In genomic region chr11:6120596-6120995, GRCm38 (mm10) we compare ENCODE assay signal across 13 mouse cellular contexts. TPM values are rescaled to one million over a fixed set of nuclear protein-coding genes. Genes with fewer than 3 reads are reported as not detected.
A peak's percentile ranks its signal among the peaks of the same experiment; 100 is the strongest.
DNase-seq lines count a peak whose midpoint lies in the region; ATAC-seq and TF ChIP-seq lines count a peak whose summit lies in the region.
"Had no signal": no experiment of that assay in that cellular context is flagged by ENCODE, and none has a peak within 500 bp of the region (broad histone marks: within the 10 kb centered on the region; RNA-seq: fewer than 3 reads in every experiment).

No protein-coding gene starts in this region.

- H3K27me3 ChIP-seq in kidney, postnatal 0 days (ENCODE audit: insufficient read depth, low read length) = no peaks in the 10 kb centered on the region
- no peaks in the 10 kb centered on the region for H3K27me3 ChIP-seq in stomach, postnatal 0 days (ENCODE audit: control insufficient read depth, insufficient read depth, low read length)
- H3K27me3 ChIP-seq: liver, embryonic 12.5 days; midbrain, embryonic 12.5 days had no signal

- TF ChIP-seq EP300 in stomach, postnatal 0 days (optimal IDR thresholded peaks at IDR 0.05) = no peak

- no peaks in the 10 kb centered on the region for H3K4me1 ChIP-seq in kidney, postnatal 0 days (replicated peaks; ENCODE audit: insufficient read depth, low read length)
- H3K4me1 ChIP-seq in stomach, postnatal 0 days (replicated peaks; ENCODE audit: control insufficient read depth, insufficient read depth) = no peaks in the 10 kb centered on the region
- H3K4me1 ChIP-seq: embryonic facial prominence, embryonic 10.5 days; liver, embryonic 12.5 days; midbrain, embryonic 12.5 days had no signal

- peak; percentile 50 for DNase-seq in kidney, postnatal 0 days (ENCODE audit: low spot score)
- no peak for DNase-seq in kidney, adult 8-10 months
- peak; percentile 97 for DNase-seq in cerebellum, adult 9-11 months
- peak; percentile 33 to 56 for DNase-seq in layer of hippocampus, postnatal 10 days (ENCODE audit: low spot score in 2 of 2)
- peak; percentile 64 for DNase-seq in right cerebral cortex, postnatal 14 days
- no peak for DNase-seq in heart, postnatal 14 days
- DNase-seq in stomach, postnatal 0 days (ENCODE audit: low spot score) = no peak
- DNase-seq in thymus, adult 18-20 months = no peak
- DNase-seq: thymus, postnatal 4 days had no signal

- no peak overlapping the region for H3K4me3 ChIP-seq in kidney, postnatal 0 days (replicated peaks; ENCODE audit: low read depth, low read length)
- no peak overlapping the region for H3K4me3 ChIP-seq in stomach, postnatal 0 days (ENCODE audit: low read depth, low read length)
- H3K4me3 ChIP-seq: embryonic facial prominence, embryonic 10.5 days; liver, embryonic 12.5 days; midbrain, embryonic 12.5 days had no signal

- 0 out of 2 replicates have a peak, but pooled peaks cover 4% of the 10 kb centered on the region for H3K36me3 ChIP-seq in kidney, postnatal 0 days (ENCODE audit: insufficient read depth, low read length)
- H3K36me3 ChIP-seq in stomach, postnatal 0 days (ENCODE audit: control insufficient read depth, insufficient read depth, low read length) = no peaks in the 10 kb centered on the region; the same call in 1 of the 2 replicates

- no peak overlapping the region for H3K9ac ChIP-seq in kidney, postnatal 0 days (ENCODE audit: low read depth, low read length)
- no peak overlapping the region for H3K9ac ChIP-seq in stomach, postnatal 0 days (ENCODE audit: low read length)
- H3K9ac ChIP-seq: liver, embryonic 12.5 days; midbrain, embryonic 12.5 days had no signal

- intact Hi-C loops in heart, postnatal 14 days (cut with DNase I) = no loop called here

- H3K4me2 ChIP-seq in kidney, postnatal 0 days (ENCODE audit: low read length) = no peak overlapping the region
- H3K4me2 ChIP-seq in stomach, postnatal 0 days (replicated peaks; ENCODE audit: low read depth) = no peak overlapping the region
- H3K4me2 ChIP-seq: liver, embryonic 12.5 days; midbrain, embryonic 12.5 days had no signal

- 59% methylated on average over 11 of the region's 11 CpGs for WGBS in kidney, postnatal 0 days
- WGBS in stomach, postnatal 0 days = 86% methylated on average over 11 of the region's 11 CpGs

- no peak for TF ChIP-seq CTCF in kidney, postnatal 0 days (IDR thresholded peaks at IDR 0.05; ENCODE audit: low read depth)
- no peak for TF ChIP-seq CTCF in stomach, postnatal 0 days (IDR thresholded peaks at IDR 0.05; ENCODE audit: low read depth)

- H3K27ac ChIP-seq in kidney, postnatal 0 days = no peak overlapping the region
- H3K27ac ChIP-seq in stomach, postnatal 0 days (replicated peaks) = no peak overlapping the region
- H3K27ac ChIP-seq: embryonic facial prominence, embryonic 10.5 days; liver, embryonic 12.5 days; midbrain, embryonic 12.5 days had no signal

- H3K9me3 ChIP-seq in kidney, postnatal 0 days (replicated peaks; ENCODE audit: low read length) = no peaks in the 10 kb centered on the region
- H3K9me3 ChIP-seq in stomach, postnatal 0 days (ENCODE audit: control insufficient read depth, low read length) = no peaks in the 10 kb centered on the region
- H3K9me3 ChIP-seq: embryonic facial prominence, embryonic 10.5 days; liver, embryonic 12.5 days; midbrain, embryonic 12.5 days had no signal

- no peak for ATAC-seq in kidney, postnatal 0 days (replicated peaks; ENCODE audit: low FRiP score, low read depth)
- no peak for ATAC-seq in stomach, postnatal 0 days (ENCODE audit: low FRiP score, low TSS enrichment)
- ATAC-seq: inflammation-experienced regulatory T-cells, adult 6 months; liver, embryonic 12.5 days had no signal

RNA-seq across cellular contexts. Expression of gene Camk2b, which starts 54.4 kb away (rescaled TPM):
- 3.3 and 3.5 TPM in 2 replicates for polyA plus RNA-seq in kidney, postnatal 0 days (2015; fragmentation: Nextera tagmentation; extraction: Ambion mirVana)
- 100 to 1,000 TPM; 808 to 852 TPM for total RNA-seq in layer of hippocampus, postnatal 10 days (2021)
- 1 to 10 TPM; 8.6 TPM for total RNA-seq in heart, postnatal 14 days (2021)
- 4.0 and 4.2 TPM in 2 replicates for polyA plus RNA-seq in stomach, postnatal 0 days (2015; fragmentation: Nextera tagmentation; extraction: Ambion mirVana)

Comparison
In these comparisons a context has a peak if more than half of its experiments do, and no peak if none do; other contexts are left out.
1. DNase-seq: peak in kidney, postnatal 0 days (single experiment), cerebellum, adult 9-11 months (single experiment), layer of hippocampus, postnatal 10 days (2 of 2) and right cerebral cortex, postnatal 14 days (single experiment); none in kidney, adult 8-10 months (0 of 2), heart, postnatal 14 days (0 of 2), stomach, postnatal 0 days (single experiment) and thymus, adult 18-20 months (0 of 2).
2. RNA of gene Camk2b, which starts 54.4 kb away (total RNA-seq): 808 to 852 TPM in layer of hippocampus, postnatal 10 days; 8.6 TPM in heart, postnatal 14 days; every median in the first group is over 10 times any median in the second.